Mouse (Mus musculus) kidney, adult 8-10 months (tissue): ENCODE results near the gene Hmg20b.
A peak's percentile ranks its signal among the peaks of the same experiment; 100 is the strongest.

Experiments
- DNase-seq, 2 experiments: peaks; one replicate each; pipeline ENCODE4 v3.0.0; 2022

Gene Hmg20b

DNA sequence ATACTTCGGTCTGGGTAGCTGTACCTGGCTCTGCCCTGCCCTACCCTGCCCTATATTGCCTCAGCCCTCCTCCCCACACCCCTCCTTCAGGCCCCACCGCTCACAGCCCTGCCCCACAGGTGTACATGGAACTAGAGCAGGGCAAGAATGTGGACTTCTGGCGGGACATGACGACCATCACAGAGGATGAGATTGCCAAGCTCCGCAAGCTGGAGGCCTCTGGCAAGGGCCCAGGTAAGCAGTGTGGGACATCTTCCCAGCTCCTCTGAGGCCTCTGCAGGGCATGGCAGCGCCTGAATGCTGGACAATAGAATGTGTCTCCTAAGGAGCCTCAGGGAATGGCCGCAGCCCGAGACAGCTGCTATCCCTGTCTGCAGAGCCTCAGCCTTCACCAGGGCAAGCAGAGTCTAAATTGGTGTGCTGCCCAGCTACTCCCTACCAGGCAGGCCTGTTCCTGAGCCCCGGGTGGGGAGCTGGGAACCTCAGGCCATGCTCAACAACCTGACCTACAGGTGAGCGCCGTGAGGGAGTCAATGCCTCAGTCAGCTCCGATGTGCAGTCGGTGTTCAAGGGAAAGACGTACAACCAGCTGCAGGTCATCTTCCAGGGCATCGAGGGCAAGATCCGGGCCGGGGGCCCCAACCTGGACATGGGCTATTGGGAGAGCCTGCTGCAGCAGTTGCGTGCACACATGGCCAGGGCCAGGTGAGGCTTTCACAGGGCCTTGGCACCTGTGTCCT lies 26.3 kb downstream of the Hmg20b start:
- DNase-seq, result no peak

DNA sequence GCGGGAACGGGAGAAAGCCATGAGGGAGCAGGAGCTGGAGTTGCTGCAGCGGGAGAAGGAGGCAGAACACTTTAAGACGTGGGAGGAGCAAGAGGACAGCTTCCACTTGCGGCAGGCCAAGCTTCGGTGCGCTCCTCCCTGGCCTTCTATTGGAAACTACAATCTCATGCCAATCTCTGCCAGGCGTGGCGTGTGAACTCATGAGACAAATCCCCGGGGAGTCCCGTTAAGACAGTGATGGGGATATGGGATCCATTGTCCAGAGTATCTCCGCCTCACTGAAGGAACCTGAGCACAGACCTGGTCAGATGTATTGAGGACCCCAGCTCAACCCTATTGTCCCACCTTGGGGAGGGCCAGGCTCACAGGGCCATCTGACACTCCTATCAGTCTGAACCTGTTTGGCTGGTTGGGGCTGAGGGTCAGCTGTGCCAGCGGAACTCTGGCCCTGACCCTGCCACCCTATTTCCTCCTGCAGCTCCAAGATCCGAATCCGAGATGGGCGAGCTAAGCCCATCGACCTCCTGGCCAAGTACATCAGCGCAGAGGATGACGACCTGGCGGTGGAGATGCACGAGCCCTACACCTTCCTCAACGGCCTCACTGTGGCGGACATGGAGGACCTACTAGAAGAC lies 27.0 kb downstream of the Hmg20b start:
- DNase-seq, result no peak

DNA sequence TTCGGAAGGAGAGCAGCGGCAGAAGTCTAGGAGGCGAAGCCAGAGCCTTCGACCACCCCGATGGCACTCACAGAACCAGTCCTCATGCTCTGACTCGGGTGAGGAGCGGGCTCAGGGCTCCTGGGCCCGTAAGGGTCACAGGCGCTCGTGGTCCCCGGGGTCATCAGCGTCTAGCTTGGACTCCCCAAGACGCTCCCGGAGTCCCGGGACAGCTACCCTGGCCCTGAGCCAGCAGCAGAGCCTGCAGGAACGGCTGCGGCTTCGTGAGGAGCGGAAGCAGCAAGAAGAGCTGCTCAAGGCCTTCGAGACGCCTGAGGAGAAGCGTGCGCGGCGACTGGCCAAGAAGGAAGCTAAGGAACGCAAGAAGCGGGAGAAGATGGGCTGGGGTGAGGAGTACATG lies 27.8 kb downstream of the Hmg20b start:
- DNase-seq, result no peak

DNA sequence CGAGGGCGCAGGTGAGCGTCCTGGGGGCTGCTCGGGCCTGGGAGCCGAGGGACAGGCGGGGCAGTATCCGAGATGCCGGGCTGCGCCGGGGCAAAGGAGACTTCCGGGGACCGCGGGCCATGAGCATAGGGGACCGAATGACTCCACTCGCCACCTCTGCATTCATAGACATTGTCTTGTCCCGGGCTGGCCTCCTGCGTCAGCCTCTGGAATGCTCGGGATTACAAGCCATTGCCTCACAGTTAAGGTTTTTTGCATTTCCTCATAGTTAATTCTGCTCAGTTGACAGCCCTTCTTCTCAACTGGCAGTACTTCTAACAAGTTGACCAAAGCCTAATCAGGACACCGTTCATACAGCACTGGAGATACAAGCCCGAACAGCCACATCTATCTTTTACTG lies 28.8 kb downstream of the Hmg20b start:
- DNase-seq, result no peak

DNA sequence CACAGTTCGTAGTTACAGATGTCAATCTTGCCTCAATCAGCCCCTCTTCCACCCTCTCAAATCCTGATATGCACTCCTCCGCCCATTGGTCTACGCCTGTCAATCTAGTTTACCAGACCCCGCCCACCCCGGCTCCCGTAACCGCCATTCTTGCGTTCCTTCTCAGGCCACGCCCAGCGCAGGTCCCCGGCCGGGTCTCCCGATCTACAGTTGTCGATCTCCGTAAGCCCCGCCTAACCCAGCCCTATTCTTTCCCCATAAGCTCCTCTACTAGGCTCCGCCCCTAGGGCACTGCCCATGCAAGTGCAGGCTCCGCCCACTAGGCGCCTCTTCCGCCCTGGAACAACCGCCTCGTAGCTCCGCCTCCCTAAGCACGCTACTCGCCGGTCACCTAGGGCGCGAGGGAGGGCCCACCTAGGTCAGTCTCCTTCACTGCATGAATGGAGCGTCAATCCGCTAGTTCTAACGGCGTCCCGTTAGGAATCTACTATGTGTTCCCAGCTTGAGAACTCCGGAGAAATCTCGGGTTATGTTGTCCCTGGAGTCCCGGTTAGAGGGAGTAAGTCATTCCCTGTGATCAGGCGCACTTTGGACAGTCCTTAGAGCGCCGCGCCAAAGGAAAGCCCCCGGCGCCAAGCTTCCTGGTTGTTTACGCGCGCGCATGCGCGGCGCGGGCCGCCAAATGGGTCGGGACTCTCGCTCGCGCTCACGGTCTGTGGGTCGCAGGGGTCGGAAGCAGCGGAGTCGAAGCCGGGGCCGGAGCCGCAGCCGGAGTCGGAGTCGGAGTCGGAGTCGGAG lies 29.5 kb downstream of the Hmg20b start, which contains the start of gene Cactin:
Gene Cactin (plus strand): TSS at position 554 of the 798 bp plus-strand sequence.
- peak; percentile 100 for DNase-seq

DNA sequence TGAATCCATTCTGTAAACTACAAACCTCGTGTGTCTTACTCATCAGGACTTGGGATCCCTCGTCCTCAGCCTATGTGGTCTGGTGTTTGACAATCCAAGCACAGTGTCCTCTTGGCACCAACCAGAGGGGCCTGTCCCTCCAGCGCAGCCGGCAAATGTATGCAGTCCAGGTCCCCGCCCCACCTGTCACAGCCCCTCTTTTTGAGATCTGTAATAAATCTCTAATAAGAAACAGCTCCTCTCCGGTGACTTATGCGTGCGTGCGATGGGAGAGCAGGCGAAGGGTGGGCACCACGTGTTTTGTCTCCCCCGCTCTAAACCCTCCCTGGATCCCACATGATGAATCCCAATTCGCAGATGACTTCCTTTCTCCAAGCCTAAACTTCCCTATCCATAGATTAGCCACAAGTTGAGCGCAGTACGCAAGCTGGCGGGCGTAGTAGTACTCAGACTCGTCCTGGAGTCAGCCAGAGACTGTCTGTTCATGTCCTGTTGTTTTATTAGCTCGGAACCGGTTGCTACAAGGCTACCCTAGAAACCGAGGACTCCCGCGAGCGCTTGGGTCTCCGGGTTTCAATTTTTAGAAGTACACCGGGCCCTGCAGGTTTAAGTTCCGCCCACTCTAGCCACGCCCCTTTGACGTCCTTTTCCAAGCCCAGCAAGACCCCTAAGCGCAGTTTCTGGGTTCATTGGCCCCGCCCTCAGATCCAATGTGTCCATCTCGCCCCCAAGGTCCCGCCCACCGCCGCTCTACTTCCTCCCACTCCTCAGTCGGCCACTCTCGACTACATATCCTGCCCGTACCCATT lies 30.3 kb downstream of the Hmg20b start:
- peak in 1 of 2 experiments; percentile 97 for DNase-seq

DNA sequence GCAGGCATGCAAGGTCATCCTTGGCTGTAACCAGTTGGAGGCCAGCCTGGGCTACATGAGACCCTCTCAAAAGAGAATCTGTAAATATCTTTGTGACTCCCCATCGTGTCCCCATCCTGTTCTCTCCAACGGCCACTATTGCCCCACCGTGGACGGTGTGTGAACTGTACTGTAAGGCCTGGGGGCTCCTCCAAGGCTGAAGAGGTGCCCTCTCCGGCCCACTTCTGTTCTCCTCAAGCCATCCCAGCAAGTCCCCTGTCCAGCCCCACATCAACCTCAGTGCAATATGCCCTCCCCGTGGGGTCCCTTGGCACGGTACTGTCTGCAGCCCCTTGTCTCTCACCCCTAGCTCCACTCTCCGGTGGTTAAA lies 31.0 kb downstream of the Hmg20b start:
- DNase-seq, result no peak

DNA sequence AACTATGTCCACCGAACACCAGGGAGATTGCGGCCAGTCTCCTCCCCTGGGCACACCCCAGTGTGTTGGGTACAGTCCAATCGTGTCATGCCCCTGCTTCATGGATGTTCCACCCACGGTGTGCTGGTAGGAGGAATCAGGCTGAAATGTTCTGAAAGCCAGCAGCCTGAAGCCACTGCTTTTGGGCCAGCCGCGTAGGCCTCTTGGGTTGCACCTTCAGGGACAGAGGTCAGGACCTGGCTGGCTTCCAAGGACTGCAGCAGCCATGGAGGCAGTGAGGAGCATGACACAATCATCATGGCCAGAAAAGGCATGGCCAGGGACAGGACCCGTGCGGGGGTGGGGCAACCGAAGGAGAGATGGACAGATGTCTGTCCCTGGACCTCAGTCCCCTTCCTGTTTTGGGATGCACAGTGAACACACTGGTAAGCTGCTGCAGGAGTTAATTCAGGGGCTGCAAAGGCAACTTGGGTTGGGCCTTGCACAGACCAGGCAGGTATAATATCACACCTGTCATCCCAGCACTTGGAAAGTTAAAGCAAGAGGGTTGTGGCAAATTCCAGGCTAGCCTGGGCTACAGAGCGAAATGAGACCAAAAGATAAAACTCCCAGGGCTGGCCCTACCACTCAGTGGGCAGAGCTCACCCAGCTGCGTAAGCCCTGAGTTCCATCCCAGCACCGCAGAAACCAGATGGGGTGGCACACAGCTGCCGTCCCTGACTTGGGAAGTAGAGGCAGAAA lies 31.5 kb downstream of the Hmg20b start:
- DNase-seq, result no peak

DNA sequence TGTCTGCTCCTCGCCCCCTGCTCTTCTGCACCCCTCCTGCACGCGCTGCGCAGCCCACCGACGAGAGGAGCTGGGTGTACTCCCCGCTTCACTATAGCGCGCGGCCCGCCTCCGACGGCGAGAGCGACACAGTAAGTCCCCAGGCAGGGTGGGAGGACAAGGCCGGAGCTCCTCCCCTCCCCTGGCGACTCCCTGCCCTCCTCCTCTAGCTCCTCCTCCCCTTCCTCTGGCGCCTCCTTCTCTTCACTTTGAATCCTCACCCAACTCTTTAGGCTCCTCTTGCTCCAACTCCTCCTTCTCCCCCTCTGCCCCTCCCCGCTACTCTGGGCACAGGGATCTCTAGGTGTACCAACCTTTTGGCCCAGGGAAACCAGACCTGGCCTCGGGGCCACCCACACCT lies 33.0 kb downstream of the Hmg20b start:
- DNase-seq, result peak; percentile 53 to 84

DNA sequence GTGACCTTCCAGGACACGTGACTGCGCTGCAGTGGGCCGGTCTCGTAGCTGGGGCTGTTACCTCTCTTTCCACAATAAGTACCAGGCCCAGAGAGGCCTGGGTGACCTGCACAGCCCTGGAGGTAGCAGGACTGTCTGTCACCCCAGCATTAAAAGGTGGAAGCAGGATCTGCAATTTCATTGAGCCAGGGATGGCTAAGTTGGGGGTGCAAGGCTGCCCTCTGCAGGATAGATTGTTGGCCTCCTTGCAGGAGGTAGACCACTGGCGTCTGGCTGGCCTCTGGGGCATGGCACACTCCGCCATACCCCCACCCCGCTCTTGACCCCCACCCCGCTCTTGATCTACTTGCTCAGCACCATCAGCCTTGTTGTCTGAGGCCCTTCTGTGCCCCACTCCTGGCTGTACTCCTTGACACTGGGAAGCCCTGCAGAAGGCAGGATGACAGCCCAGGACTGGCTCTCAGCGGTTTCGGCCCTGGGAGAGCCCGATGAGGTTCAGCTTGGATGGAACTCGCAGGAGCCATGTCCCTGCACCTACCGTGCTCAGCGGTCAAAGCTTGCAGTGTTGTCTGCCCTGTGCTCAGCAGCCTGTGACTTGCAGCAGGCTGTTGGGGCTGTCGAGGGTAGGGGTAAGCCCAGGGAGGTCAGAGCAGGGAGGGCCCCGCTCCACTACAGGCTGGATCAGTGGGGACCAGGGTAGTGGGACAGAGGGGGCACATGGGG lies 33.8 kb downstream of the Hmg20b start:
- DNase-seq, result no peak

DNA sequence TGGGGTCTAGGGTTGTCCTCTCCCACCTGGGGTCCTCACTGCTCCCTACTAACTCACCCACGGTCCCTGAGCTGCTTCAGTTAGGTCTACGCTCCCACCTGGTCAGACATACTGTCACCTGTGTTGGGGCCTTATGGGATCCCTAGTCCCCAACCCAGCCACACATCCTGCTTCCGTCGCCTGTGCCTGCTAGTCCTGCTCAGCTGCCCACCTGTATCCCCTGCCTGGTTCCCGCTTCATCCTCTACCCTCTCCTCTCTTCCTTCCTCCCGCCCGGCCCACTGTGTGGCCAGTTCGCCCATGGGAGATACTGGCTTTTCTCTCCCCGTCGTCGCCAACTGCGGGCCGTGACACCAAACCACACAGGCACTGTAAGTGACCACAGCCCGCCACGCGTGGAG lies 34.7 kb downstream of the Hmg20b start:
- no peak for DNase-seq

DNA sequence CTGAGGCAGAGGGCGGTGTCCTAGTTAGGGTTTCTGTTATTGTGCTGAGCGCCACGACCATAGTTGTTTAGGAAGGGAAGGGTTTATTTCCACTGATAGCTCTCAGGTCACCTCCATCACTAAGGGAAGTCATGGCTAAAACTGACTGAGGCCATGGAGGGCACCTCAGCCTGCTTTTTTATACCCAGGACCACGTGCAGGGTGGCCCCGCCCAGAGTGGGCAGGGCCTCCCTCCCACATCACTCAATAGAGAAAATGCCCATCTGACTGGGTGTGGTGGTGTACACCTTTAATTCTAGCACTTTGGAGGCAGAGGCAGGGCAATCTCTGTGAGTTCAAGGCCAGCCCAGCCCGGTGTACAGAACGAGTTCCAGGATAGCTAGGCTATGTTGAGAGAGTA lies 36.1 kb downstream of the Hmg20b start:
- DNase-seq, result no peak

DNA sequence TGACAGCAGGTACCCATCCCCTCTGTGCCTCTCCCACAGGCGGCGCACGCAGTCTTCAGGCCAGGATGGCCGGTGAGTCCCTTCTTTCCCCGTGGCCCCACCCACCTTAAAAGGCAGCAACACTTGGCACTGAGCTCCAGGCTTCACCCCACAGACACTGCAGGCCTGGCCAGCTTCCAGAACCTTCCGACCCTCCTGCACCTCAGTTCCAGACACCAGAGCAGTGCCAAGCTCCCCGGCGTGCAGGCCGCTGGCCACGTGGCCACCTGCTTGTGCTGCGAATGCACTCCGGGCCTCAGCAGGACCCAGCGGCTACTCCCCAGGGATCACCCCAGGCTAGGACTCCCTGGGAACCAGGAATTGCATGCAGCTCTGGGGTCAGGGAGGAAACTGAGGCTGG lies 36.7 kb downstream of the Hmg20b start:
- DNase-seq, result no peak

DNA sequence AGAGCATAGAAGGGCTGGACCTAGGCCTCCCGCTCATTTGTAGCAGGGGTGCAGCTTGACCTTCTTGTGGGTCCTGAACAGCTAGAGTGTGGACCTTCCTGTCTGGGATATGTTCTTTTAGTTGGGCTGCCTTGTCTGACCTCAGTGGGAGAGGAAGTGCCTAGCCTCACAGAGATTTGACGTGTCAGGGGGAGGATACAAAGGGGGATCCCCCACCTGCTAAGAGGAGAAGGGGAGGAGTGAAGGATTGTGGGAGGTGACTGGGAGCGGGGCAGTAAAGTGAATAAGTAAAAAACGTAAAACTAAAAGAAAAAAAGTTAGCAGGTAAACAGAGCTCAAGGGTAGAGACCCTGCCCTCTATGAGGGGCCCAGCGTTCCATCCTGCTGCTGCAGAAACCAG lies 40.7 kb downstream of the Hmg20b start:
- no peak for DNase-seq

DNA sequence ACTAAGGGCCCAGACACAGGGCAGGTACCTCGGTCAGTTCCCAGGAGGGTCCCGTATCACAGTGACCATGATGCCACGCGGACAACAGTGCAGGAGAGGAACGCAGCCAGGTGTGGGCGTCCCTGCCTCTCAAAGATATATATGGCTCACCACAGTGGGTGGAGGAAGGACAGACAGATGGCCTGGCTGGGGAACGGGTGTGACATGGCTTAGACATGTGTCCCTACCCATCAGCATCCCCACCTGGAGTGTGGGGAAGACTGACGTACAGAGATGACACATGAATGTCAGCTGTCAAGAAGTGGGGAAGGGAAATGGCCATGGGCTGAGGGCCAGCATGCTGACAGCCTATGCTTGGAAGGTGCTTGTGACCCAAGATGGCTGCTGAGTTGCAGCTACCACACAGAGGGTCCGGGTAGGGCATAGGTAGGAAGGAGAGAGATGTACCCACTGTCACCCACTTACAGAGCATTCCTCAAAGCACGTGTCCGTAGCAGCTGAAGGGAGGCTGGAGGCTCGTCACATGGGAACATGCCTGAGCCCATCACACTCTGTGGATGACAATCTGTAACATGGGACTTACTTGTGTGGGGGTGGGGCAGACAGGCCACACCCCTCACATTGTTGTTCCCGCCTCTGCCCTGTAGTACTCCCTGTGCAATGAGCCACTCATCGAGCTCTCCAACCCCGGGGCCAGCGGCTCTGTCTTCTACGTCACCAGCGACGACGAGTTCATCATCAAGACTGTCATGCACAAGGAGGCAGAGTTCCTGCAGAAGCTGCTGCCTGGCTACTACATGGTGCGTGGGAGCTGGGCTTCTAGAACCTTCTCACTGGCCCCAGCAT lies 43.2 kb downstream of the Hmg20b start:
- no peak for DNase-seq

DNA sequence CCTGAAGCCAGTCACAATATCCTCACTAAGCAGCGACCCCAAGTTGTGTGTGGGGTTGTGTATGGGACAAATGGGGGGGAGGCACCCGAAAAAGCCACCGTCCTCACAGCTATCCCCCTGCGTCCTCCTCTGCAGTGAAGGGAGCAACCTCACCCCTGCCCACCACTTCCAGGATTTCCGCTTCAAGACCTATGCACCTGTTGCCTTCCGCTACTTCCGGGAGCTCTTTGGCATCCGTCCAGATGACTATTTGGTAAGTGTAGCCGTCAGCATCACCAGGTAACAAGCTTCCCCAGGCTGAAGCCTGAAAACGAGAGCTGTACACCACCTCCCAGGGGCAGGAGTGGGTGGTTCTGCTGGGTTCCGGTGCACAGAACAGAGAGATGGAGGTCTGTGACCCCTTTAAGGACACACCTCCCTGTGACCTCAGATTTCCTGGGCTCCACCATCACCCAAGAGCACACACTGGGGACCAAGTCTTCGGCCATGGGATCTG lies 44.1 kb downstream of the Hmg20b start:
- no peak for DNase-seq

DNA sequence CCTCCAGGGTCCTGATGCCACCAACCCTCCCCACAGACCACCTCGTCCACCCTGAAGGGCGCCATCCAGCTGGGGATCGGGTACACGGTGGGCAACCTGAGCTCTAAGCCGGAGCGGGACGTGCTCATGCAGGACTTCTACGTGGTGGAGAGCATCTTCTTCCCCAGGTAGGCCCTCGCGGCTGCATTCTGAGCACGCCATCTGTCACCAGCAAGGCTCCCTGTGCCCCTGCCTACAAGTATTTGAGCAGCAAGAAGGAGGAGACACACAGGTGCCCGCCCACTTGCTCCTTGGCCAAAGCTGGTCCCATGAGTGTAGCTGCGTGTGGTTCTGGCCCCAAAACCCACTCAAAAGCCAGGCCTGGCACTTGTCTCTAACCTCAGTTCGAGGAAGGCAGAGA lies 44.6 kb downstream of the Hmg20b start:
- no peak for DNase-seq

DNA sequence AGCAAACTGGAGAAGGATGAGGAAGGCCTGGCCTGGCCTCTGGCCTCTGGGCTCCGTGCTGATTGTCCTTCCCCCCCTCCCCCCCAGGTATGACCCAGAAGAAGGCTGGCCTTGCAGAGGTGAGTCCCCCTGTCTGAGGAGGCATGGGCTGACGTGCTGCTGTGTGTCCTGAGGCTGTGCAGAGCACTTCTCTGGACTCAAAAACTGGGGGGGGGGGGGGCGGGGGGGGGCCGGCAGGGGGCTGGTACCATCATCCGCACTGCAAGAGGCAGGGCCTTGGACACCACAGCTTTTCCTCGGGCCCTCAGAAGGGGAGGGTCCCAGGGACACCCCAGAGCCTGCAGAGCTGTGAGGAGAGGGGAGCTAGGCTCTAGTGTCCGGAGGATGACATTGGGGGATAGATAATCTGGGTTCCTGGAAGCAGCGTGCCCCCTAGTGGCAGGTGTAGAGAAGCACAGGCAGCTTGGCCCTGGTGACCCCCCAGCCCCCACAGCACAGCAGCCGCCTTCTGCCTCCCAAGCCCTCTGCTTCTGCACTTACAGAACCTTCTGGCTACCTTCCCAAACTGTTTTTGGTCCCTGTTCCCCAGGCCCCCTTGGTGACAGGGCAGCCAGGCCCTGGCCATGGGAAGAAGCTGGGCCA lies 45.6 kb downstream of the Hmg20b start:
- DNase-seq, result no peak

DNA sequence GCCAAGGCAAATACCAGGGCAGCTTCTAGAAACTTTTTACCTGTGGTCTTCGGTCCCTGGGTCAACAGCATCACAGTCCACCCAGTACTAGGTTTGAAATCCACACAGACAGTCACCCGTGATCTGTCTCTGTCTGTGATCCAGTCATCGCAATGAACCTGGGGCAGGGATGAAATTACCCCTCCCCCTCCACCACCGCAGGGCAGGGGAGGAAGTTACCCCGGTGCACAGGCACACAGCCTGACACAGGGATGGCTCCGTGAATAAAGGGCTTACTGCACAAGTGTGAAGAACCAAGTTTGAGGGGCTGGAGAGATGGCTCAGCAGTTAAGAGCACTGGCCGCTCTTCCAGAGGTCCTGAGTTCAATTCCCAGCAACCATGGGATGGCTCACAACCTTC lies 46.5 kb downstream of the Hmg20b start:
- DNase-seq, result no peak

DNA sequence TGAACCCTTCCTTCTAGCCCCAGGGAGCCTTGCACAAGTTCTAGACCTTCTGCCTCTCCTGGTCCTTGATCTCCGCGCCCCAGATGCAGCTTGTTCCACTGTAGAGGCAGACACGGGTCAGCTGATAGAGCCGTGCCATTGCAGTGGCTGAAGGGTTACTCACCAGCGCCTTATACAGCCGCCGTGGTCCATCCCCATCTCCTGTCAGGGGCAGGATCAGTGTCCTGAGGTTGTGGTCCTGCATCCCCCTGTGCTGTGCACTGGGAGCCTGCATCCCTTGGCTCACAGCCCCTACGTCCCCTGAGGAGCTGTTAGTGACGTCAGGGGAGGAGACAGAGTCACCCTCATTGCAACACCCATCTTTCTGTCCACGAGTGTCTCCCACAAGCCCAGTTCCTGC lies 47.0 kb downstream of the Hmg20b start:
- DNase-seq, result no peak
